Mouse (Mus musculus): ENCODE results near the gene Gas7. TPM values are rescaled to one million over a fixed set of nuclear protein-coding genes. Genes with fewer than 3 reads are reported as not detected.

The Gas7 gene
- polyA plus RNA-seq, 1 experiment from 2014 or later, result 27.0 TPM

Other genes with a start within 250 kb of the Gas7 start
- 0.10 and 0.12 TPM in 2 replicates for gene Myh4, start 217.4 kb upstream of the Gas7 start, polyA plus RNA-seq (2015; fragmentation: Nextera tagmentation; extraction: Ambion mirVana)
- gene Myh8, start 178.3 kb upstream of the Gas7 start, polyA plus RNA-seq (2015; fragmentation: Nextera tagmentation; extraction: Ambion mirVana), result 55.9 and 160 TPM in 2 replicates
- gene Myh13, start 133.8 kb upstream of the Gas7 start, polyA plus RNA-seq (2015; fragmentation: Nextera tagmentation; extraction: Ambion mirVana), result 0.10 and 0.27 TPM in 2 replicates
- not detected in 2 replicates for gene Rcvrn, start 239.9 kb downstream of the Gas7 start, polyA plus RNA-seq (2015; fragmentation: Nextera tagmentation; extraction: Ambion mirVana)